Mouse (Mus musculus): ENCODE data around the gene Dpagt1. TPM values are rescaled to one million over a fixed set of nuclear protein-coding genes. Genes with fewer than 3 reads are reported as not detected.
"Not testable (repeated sequence)": the region's sequence is repeated elsewhere in the genome, so short reads cannot be mapped to it uniquely, and the experiment has no call there.

The Dpagt1 gene
- polyA plus RNA-seq, 1 experiment from 2014 or later: 35.2 TPM

- peaks cover 35% of the 10 kb centered on the region for H3K4me1 ChIP-seq
- peak overlapping the region; percentile 86 for H3K27ac ChIP-seq
- peaks cover 14% of the 10 kb centered on the region for H3K36me3 ChIP-seq
- H3K27me3 ChIP-seq (ENCODE audit: insufficient read depth, poor library complexity, severe bottlenecking): no peaks in the 10 kb centered on the region
- WGBS: 16% methylated on average over 6 of the region's 6 CpGs
- no peak for DNase-seq (ENCODE audit: low spot score)
- peak overlapping the region; percentile 95 for H3K4me3 ChIP-seq
- no peaks in the 10 kb centered on the region for H3K9me3 ChIP-seq
These were observed 5.1 kb upstream of the Dpagt1 start for GRCm38 (mm10) chr9:44320799-44321133.

GRCm38 (mm10) chr9:44323656-44324055 is 2.2 kb upstream of the Dpagt1 start:
- not testable (repeated sequence) for H3K27me3 ChIP-seq (ENCODE audit: insufficient read depth, poor library complexity, severe bottlenecking); H3K9me3 ChIP-seq; H3K36me3 ChIP-seq; H3K4me3 ChIP-seq; DNase-seq (ENCODE audit: low spot score); H3K27ac ChIP-seq
- 78% methylated on average over 4 of the region's 4 CpGs for WGBS
- H3K4me1 ChIP-seq: peaks cover 35% of the 10 kb centered on the region

- Histone ChIP-seq H3K4me1 (peaks cover 30% of the 10 kb centered on the region), H3K9me3 (no peaks in the 10 kb centered on the region), H3K36me3 (peaks cover 14% of the 10 kb centered on the region), H3K4me3 (no peak overlapping the region), H3K27ac (no peak overlapping the region), H3K27me3 (ENCODE audit: insufficient read depth, poor library complexity, severe bottlenecking) (no peaks in the 10 kb centered on the region)
- WGBS: 79% methylated on average over 6 of the region's 6 CpGs
- no peak for DNase-seq (ENCODE audit: low spot score)
These were observed 1.7 kb upstream of the Dpagt1 start for GRCm38 (mm10) chr9:44324147-44324546.

- Histone ChIP-seq H3K27ac (peak overlapping the region; percentile 97; the same call in 1 of the 2 replicates), H3K4me1 (peaks cover 20% of the 10 kb centered on the region), H3K36me3 (peaks cover 23% of the 10 kb centered on the region), H3K4me3 (peak overlapping the region; percentile 89)
- not testable (repeated sequence) for H3K9me3 ChIP-seq; DNase-seq (ENCODE audit: low spot score); H3K27me3 ChIP-seq (ENCODE audit: insufficient read depth, poor library complexity, severe bottlenecking)
- WGBS: 65% methylated on average over 7 of the region's 8 CpGs
These were observed 619 bp upstream of the Dpagt1 start for GRCm38 (mm10) chr9:44325032-44325767.

- peaks cover 36% of the 10 kb centered on the region for H3K36me3 ChIP-seq
- peak overlapping the region; percentile 97 for H3K27ac ChIP-seq
- H3K9me3 ChIP-seq: no peaks in the 10 kb centered on the region
- H3K27me3 ChIP-seq (ENCODE audit: insufficient read depth, poor library complexity, severe bottlenecking): no peaks in the 10 kb centered on the region
- peak; percentile 94 for DNase-seq (ENCODE audit: low spot score)
- peak overlapping the region; percentile 89 for H3K4me3 ChIP-seq
- under 1% methylated on average over 38 of the region's 38 CpGs for WGBS
- H3K4me1 ChIP-seq: peaks cover 13% of the 10 kb centered on the region
These were observed 698 bp downstream of the Dpagt1 start for GRCm38 (mm10) chr9:44326371-44327063.

GRCm38 (mm10) chr9:44327064-44327711 is 1.4 kb downstream of the Dpagt1 start:
- Histone ChIP-seq H3K36me3 (peaks cover 43% of the 10 kb centered on the region), H3K4me1 (peaks cover 13% of the 10 kb centered on the region), H3K27ac (peak overlapping the region; percentile 97), H3K9me3 (no peaks in the 10 kb centered on the region), H3K27me3 (ENCODE audit: insufficient read depth, poor library complexity, severe bottlenecking) (no peaks in the 10 kb centered on the region), H3K4me3 (peak overlapping the region; percentile 89)
- 2% methylated on average over 22 of the region's 22 CpGs for WGBS
- no peak for DNase-seq (ENCODE audit: low spot score)

- Histone ChIP-seq H3K4me1 (peaks cover 13% of the 10 kb centered on the region), H3K9me3 (no peaks in the 10 kb centered on the region), H3K4me3 (peak overlapping the region; percentile 89), H3K27ac (peak overlapping the region; percentile 97), H3K36me3 (peaks cover 50% of the 10 kb centered on the region), H3K27me3 (ENCODE audit: insufficient read depth, poor library complexity, severe bottlenecking) (no peaks in the 10 kb centered on the region)
- WGBS: 90% methylated on average over 5 of the region's 5 CpGs
- DNase-seq (ENCODE audit: low spot score): peak; percentile 70
These were observed 2.1 kb downstream of the Dpagt1 start for GRCm38 (mm10) chr9:44327926-44328325.

- no peak overlapping the region for H3K4me3 ChIP-seq
- 91% methylated on average over 6 of the region's 6 CpGs for WGBS
- peaks cover 60% of the 10 kb centered on the region for H3K36me3 ChIP-seq
- no peak overlapping the region for H3K27ac ChIP-seq
- H3K4me1 ChIP-seq: peaks cover 12% of the 10 kb centered on the region
- peak; percentile 58 for DNase-seq (ENCODE audit: low spot score)
- H3K27me3 ChIP-seq (ENCODE audit: insufficient read depth, poor library complexity, severe bottlenecking): no peaks in the 10 kb centered on the region
- no peaks in the 10 kb centered on the region for H3K9me3 ChIP-seq
These were observed 4.9 kb downstream of the Dpagt1 start for GRCm38 (mm10) chr9:44330736-44331135.

- Histone ChIP-seq H3K4me1 (peaks cover 15% of the 10 kb centered on the region), H3K27ac (no peak overlapping the region), H3K4me3 (no peak overlapping the region), H3K36me3 (peaks cover 72% of the 10 kb centered on the region), H3K27me3 (ENCODE audit: insufficient read depth, poor library complexity, severe bottlenecking) (no peaks in the 10 kb centered on the region), H3K9me3 (no peaks in the 10 kb centered on the region)
- DNase-seq (ENCODE audit: low spot score): peak; percentile 75
- WGBS: 93% methylated on average over 13 of the region's 13 CpGs
These were observed 7.3 kb downstream of the Dpagt1 start for GRCm38 (mm10) chr9:44332918-44333638.

- Histone ChIP-seq H3K27ac (peak within 1 kb of the TSS; percentile 97), H3K9me3 (no peaks in the 10 kb centered on the region), H3K27me3 (ENCODE audit: insufficient read depth, poor library complexity, severe bottlenecking) (no peaks in the 10 kb centered on the region), H3K36me3 (peaks cover 71% of the 10 kb centered on the region), H3K4me1 (peaks cover 15% of the 10 kb centered on the region), H3K4me3 (peak within 1 kb of the TSS; percentile 92)
- under 1% methylated on average over 91 of the region's 91 CpGs for WGBS
- DNase-seq (ENCODE audit: low spot score): peak; percentile 100
These were observed 8.8 kb downstream of the Dpagt1 start, which contains the start of gene H2afx for GRCm38 (mm10) chr9:44334396-44335330. TSS of gene H2afx (plus strand) at chr9:44334694.

- under 1% methylated on average over 50 of the region's 50 CpGs for WGBS
- DNase-seq (ENCODE audit: low spot score): peak; percentile 82
- Histone ChIP-seq H3K27ac (peak overlapping the region; percentile 97), H3K36me3 (peaks cover 68% of the 10 kb centered on the region), H3K4me1 (peaks cover 15% of the 10 kb centered on the region), H3K9me3 (no peaks in the 10 kb centered on the region), H3K27me3 (ENCODE audit: insufficient read depth, poor library complexity, severe bottlenecking) (no peaks in the 10 kb centered on the region), H3K4me3 (peak overlapping the region; percentile 92)
These were observed 9.7 kb downstream of the Dpagt1 start for GRCm38 (mm10) chr9:44335331-44336092.

Measured in heart, embryonic 10.5 days (tissue).